Mouse (Mus musculus): ENCODE measurements at regions not wholly inside any gene's neighbourhood (a gene's known extent, or its start where the extent isn't known, plus 50 kb on each side); places are given as distances from the start of the nearest gene placed in this dataset.
A peak's percentile ranks its signal among the peaks of the same experiment; 100 is the strongest.

- Histone ChIP-seq H3K4me3 (replicated peaks; ENCODE audit: low read length) (no peak overlapping the region), H3K9me3 (ENCODE audit: control insufficient read depth, low read length) (no peaks in the 10 kb centered on the region), H3K4me2 (replicated peaks) (no peak overlapping the region), H3K36me3 (replicated peaks; ENCODE audit: control insufficient read depth, insufficient read depth) (no peaks in the 10 kb centered on the region), H3K4me1 (replicated peaks; ENCODE audit: control insufficient read depth, insufficient read depth, low read length) (peaks cover 7% of the 10 kb centered on the region; the same call in 1 of the 2 replicates), H3K9ac (no peak overlapping the region), H3K27ac (no peak overlapping the region), H3K27me3 (ENCODE audit: control insufficient read depth, insufficient read depth, low read length) (0 out of 2 replicates have a peak, but pooled peaks cover 5% of the 10 kb centered on the region)
- ATAC-seq (ENCODE audit: low FRiP score) (peak; percentile 77; the same call in 1 of the 2 replicates), DNase-seq (ENCODE audit: low spot score) (peak; percentile 53)
- WGBS: 9% methylated on average over 1 of the region's 1 CpGs
These were observed 1105.2 kb downstream of the Ntrk3 start for GRCm38 (mm10) chr7:77632656-77633055.

DNA sequence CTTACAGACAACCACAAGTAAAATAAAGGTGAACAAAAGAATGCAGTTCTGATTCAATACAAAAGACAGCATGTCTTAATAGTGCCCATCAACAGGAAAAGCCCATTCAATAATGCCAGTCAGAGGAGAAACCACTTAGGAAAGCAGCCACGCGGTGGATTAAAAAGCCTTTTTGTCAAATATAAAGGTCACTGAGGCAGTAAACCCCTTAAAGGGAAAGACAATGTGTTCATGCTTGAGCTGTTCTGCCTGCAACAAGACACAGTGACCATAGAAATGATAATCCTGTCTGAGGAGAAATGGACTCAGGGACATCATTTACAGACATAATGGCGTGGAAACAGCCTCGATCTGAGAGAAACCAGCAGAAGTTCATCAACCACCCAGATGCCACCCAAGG lies 1114.3 kb downstream of the Ntrk3 start:
- peak; percentile 25 for DNase-seq (ENCODE audit: low spot score)
- WGBS: 15% methylated on average over 4 of the region's 4 CpGs
- no peak overlapping the region for H3K9ac ChIP-seq
- H3K4me3 ChIP-seq (replicated peaks; ENCODE audit: low read length): no peak overlapping the region
- H3K27me3 ChIP-seq (ENCODE audit: control insufficient read depth, insufficient read depth, low read length): no peaks in the 10 kb centered on the region
- H3K36me3 ChIP-seq (replicated peaks; ENCODE audit: control insufficient read depth, insufficient read depth): no peaks in the 10 kb centered on the region
- H3K4me1 ChIP-seq (replicated peaks; ENCODE audit: control insufficient read depth, insufficient read depth, low read length): peaks cover 10% of the 10 kb centered on the region; the same call in 1 of the 2 replicates
- no peak overlapping the region for H3K27ac ChIP-seq
- no peaks in the 10 kb centered on the region for H3K9me3 ChIP-seq (ENCODE audit: control insufficient read depth, low read length)
- H3K4me2 ChIP-seq (replicated peaks): no peak overlapping the region
- no peak for ATAC-seq (ENCODE audit: low FRiP score)

DNA sequence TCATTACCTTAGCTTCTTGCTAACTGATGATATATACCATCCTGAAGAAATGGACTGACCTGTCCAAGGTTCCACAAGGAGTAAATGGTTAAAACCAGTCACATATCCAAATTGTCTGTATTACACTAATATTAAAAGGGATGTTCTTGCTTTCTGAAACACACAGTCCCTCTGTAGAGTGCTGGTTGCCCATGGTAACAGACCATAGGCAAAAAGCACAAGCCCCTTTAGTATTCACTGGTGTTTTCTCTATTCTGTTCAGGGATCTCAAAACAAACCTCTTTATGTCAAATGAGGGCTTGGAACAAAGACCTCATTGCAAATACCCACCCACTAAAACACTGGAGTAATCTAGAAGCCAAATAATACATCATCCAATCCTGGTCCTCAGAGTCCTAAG lies 1114.9 kb downstream of the Ntrk3 start:
- Histone ChIP-seq H3K4me1 (replicated peaks; ENCODE audit: control insufficient read depth, insufficient read depth, low read length) (peaks cover 10% of the 10 kb centered on the region; the same call in 1 of the 2 replicates), H3K9me3 (ENCODE audit: control insufficient read depth, low read length) (no peaks in the 10 kb centered on the region), H3K4me3 (replicated peaks; ENCODE audit: low read length) (no peak overlapping the region), H3K9ac (no peak overlapping the region), H3K4me2 (replicated peaks) (no peak overlapping the region), H3K27ac (no peak overlapping the region), H3K27me3 (ENCODE audit: control insufficient read depth, insufficient read depth, low read length) (no peaks in the 10 kb centered on the region), H3K36me3 (replicated peaks; ENCODE audit: control insufficient read depth, insufficient read depth) (no peaks in the 10 kb centered on the region)
- no peak for ATAC-seq (ENCODE audit: low FRiP score)
- no peak for DNase-seq (ENCODE audit: low spot score)

DNA sequence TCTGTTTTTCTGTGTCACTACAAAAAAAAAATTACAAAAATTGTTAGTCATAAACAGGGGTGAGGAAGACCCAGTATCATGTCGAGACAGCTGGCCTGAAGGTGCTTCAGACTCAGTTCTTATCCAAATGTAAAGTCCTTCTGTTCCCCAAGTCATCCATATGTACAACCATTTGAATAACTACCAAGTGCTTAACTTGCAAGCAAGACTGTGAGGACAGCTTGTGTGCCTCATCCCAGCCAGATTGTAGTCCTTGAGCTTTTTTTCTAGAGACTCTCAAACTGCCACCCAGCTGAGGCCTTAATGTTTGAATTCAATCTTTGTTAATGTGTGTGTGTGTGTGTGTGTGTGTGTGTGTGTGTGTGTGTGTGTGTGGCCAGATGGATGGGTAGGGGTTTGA lies 1164.9 kb downstream of the Ntrk3 start:
- Histone ChIP-seq H3K27me3 (ENCODE audit: control insufficient read depth, insufficient read depth, low read length) (no peaks in the 10 kb centered on the region), H3K4me1 (replicated peaks; ENCODE audit: control insufficient read depth, insufficient read depth, low read length) (no peaks in the 10 kb centered on the region), H3K36me3 (replicated peaks; ENCODE audit: control insufficient read depth, insufficient read depth) (no peaks in the 10 kb centered on the region), H3K27ac (no peak overlapping the region), H3K4me2 (replicated peaks) (no peak overlapping the region), H3K4me3 (replicated peaks; ENCODE audit: low read length) (no peak overlapping the region), H3K9me3 (ENCODE audit: control insufficient read depth, low read length) (no peaks in the 10 kb centered on the region), H3K9ac (no peak overlapping the region)
- ATAC-seq (ENCODE audit: low FRiP score): no peak
- DNase-seq (ENCODE audit: low spot score): no peak
- 84% methylated on average over 1 of the region's 1 CpGs for WGBS

DNA sequence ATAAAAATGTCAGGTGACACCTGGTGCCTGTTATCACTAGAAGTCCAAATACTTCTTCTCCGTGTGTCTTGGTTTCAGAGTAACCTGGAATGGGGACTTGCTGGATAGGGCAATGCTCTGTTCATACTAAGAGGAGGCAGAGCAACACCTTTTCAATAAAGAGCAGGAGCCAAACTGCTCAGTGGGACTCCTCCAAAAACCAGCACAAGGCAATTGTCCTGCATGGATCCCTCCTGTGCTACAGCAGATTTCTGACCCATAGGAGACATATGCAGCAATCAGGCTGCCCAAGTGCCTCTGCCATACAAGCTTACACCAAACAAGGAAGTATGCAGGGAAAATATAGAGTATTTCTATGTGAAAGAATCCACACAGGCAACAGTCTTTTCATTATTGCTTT lies 1178.7 kb downstream of the Ntrk3 start:
- Histone ChIP-seq H3K9ac (no peak overlapping the region), H3K4me2 (replicated peaks) (no peak overlapping the region), H3K4me1 (replicated peaks; ENCODE audit: control insufficient read depth, insufficient read depth, low read length) (no peaks in the 10 kb centered on the region), H3K27ac (no peak overlapping the region), H3K4me3 (replicated peaks; ENCODE audit: low read length) (no peak overlapping the region), H3K27me3 (ENCODE audit: control insufficient read depth, insufficient read depth, low read length) (no peaks in the 10 kb centered on the region), H3K36me3 (replicated peaks; ENCODE audit: control insufficient read depth, insufficient read depth) (no peaks in the 10 kb centered on the region), H3K9me3 (ENCODE audit: control insufficient read depth, low read length) (no peaks in the 10 kb centered on the region)
- no peak for DNase-seq (ENCODE audit: low spot score)
- WGBS: 64% methylated on average over 1 of the region's 1 CpGs
- ATAC-seq (ENCODE audit: low FRiP score): no peak

DNA sequence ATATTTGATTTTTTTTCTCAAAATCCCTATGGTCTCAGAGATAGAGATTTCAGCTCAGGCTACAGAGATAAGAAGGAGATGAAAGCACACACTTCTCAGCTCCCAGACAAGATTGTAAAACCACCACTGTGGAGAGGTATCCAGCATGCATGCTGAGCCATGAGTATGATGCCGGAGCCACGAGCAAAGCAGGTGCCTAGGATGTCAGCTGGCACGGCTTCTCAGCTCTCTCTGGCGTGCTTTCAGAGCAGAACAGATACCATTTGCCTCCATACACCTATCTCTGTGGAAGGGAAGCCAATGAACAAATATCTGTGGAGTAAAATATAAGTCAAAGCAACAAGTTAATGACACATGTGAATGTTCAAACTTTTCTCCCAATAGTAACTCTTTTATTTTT lies 1179.3 kb downstream of the Ntrk3 start:
- Histone ChIP-seq H3K9me3 (ENCODE audit: control insufficient read depth, low read length) (no peaks in the 10 kb centered on the region), H3K4me1 (replicated peaks; ENCODE audit: control insufficient read depth, insufficient read depth, low read length) (no peaks in the 10 kb centered on the region), H3K27me3 (ENCODE audit: control insufficient read depth, insufficient read depth, low read length) (no peaks in the 10 kb centered on the region), H3K4me2 (replicated peaks) (no peak overlapping the region), H3K9ac (no peak overlapping the region), H3K27ac (no peak overlapping the region), H3K4me3 (replicated peaks; ENCODE audit: low read length) (no peak overlapping the region), H3K36me3 (replicated peaks; ENCODE audit: control insufficient read depth, insufficient read depth) (no peaks in the 10 kb centered on the region)
- ATAC-seq (ENCODE audit: low FRiP score) (no peak), DNase-seq (ENCODE audit: low spot score) (no peak)
- WGBS: 70% methylated on average over 4 of the region's 4 CpGs

GRCm38 (mm10) chr7:77536890-77537289 lies 1200.9 kb downstream of the Ntrk3 start:
- 37% methylated on average over 5 of the region's 5 CpGs for WGBS
- Histone ChIP-seq H3K4me3 (replicated peaks; ENCODE audit: low read length) (no peak overlapping the region), H3K4me2 (replicated peaks) (no peak overlapping the region), H3K9ac (0 out of 2 replicates have a peak overlapping the region, but pooled peaks have one; percentile 1), H3K9me3 (ENCODE audit: control insufficient read depth, low read length) (no peaks in the 10 kb centered on the region), H3K4me1 (replicated peaks; ENCODE audit: control insufficient read depth, insufficient read depth, low read length) (peaks cover 9% of the 10 kb centered on the region), H3K27ac (peak overlapping the region; percentile 38; the same call in 1 of the 2 replicates), H3K27me3 (ENCODE audit: control insufficient read depth, insufficient read depth, low read length) (no peaks in the 10 kb centered on the region), H3K36me3 (replicated peaks; ENCODE audit: control insufficient read depth, insufficient read depth) (no peaks in the 10 kb centered on the region)
- no peak for ATAC-seq (ENCODE audit: low FRiP score)
- no peak for DNase-seq (ENCODE audit: low spot score)

DNA sequence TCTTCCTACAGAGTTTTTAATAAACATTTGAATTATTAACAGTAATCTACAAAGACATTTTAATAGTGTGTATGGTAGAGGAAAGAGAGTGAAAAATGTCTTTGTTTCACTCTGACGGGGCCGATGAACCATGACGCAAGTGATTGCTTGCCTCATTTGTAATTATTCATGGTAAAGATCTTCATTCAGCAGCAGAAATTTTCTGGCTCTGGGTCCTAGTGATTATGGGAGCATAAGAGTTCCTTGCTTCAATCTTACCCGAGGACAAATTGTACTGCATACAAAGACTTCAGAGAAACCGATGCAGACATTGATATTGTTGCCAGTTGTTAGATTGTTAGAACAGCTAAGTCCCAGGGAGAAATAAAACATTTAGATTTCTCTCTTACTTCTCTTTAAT lies 1209.9 kb downstream of the Ntrk3 start:
- Histone ChIP-seq H3K4me1 (replicated peaks; ENCODE audit: control insufficient read depth, insufficient read depth, low read length) (0 out of 2 replicates have a peak, but pooled peaks cover 3% of the 10 kb centered on the region), H3K27me3 (ENCODE audit: control insufficient read depth, insufficient read depth, low read length) (no peaks in the 10 kb centered on the region), H3K27ac (no peak overlapping the region), H3K9ac (no peak overlapping the region), H3K36me3 (replicated peaks; ENCODE audit: control insufficient read depth, insufficient read depth) (no peaks in the 10 kb centered on the region), H3K4me3 (replicated peaks; ENCODE audit: low read length) (no peak overlapping the region), H3K4me2 (replicated peaks) (no peak overlapping the region), H3K9me3 (ENCODE audit: control insufficient read depth, low read length) (no peaks in the 10 kb centered on the region)
- ATAC-seq (ENCODE audit: low FRiP score) (no peak), DNase-seq (ENCODE audit: low spot score) (peak; percentile 30)
- WGBS: 37% methylated on average over 5 of the region's 5 CpGs

GRCm38 (mm10) chr7:77509586-77509985 lies 1228.2 kb downstream of the Ntrk3 start:
- Histone ChIP-seq H3K36me3 (replicated peaks; ENCODE audit: control insufficient read depth, insufficient read depth) (no peaks in the 10 kb centered on the region), H3K27me3 (ENCODE audit: control insufficient read depth, insufficient read depth, low read length) (no peaks in the 10 kb centered on the region), H3K9ac (no peak overlapping the region), H3K9me3 (ENCODE audit: control insufficient read depth, low read length) (0 out of 2 replicates have a peak, but pooled peaks cover 5% of the 10 kb centered on the region), H3K4me2 (replicated peaks) (no peak overlapping the region), H3K4me1 (replicated peaks; ENCODE audit: control insufficient read depth, insufficient read depth, low read length) (no peaks in the 10 kb centered on the region), H3K4me3 (replicated peaks; ENCODE audit: low read length) (no peak overlapping the region), H3K27ac (no peak overlapping the region)
- DNase-seq (ENCODE audit: low spot score): no peak
- ATAC-seq (ENCODE audit: low FRiP score): no peak
- 51% methylated on average over 2 of the region's 2 CpGs for WGBS

- H3K27me3 ChIP-seq (ENCODE audit: control insufficient read depth, insufficient read depth, low read length): no peaks in the 10 kb centered on the region
- no peaks in the 10 kb centered on the region for H3K36me3 ChIP-seq (replicated peaks; ENCODE audit: control insufficient read depth, insufficient read depth)
- H3K9ac ChIP-seq: no peak overlapping the region
- H3K4me1 ChIP-seq (replicated peaks; ENCODE audit: control insufficient read depth, insufficient read depth, low read length): no peaks in the 10 kb centered on the region
- 78% methylated on average over 3 of the region's 3 CpGs for WGBS
- DNase-seq (ENCODE audit: low spot score) (no peak), ATAC-seq (ENCODE audit: low FRiP score) (no peak)
- no peak overlapping the region for H3K4me2 ChIP-seq (replicated peaks)
- 0 out of 2 replicates have a peak, but pooled peaks cover 5% of the 10 kb centered on the region for H3K9me3 ChIP-seq (ENCODE audit: control insufficient read depth, low read length)
- H3K4me3 ChIP-seq (replicated peaks; ENCODE audit: low read length): no peak overlapping the region
- H3K27ac ChIP-seq: no peak overlapping the region
These were observed 1230.2 kb downstream of the Ntrk3 start for GRCm38 (mm10) chr7:77507606-77508005.
